Mouse (Mus musculus) central nervous system, embryonic 11.5 days (tissue): ENCODE measurements around the gene Hat1. TPM values are rescaled to one million over a fixed set of nuclear protein-coding genes. Genes with fewer than 3 reads are reported as not detected.

ENCODE experiments used
- polyA plus RNA-seq: library from polyadenylated mRNA; depleted of rRNA; stranded (reverse); fragments of >200 nt; gene quantifications from 2 replicates; pipeline ENCODE4 v1.2.3, GENCODE M21; 2012; rRNA removed

Hat1 gene
- polyA plus RNA-seq, result 100 and 111 TPM in 2 replicates

GRCm38 (mm10) chr2:71388951-71389763, at the start of gene Hat1:
Gene Hat1 (plus strand): TSS chr2:71388958.

GRCm38 (mm10) chr2:71367125-71367880, 21.5 kb upstream of the Hat1 start, which contains the start of gene Slc25a12:
Gene Slc25a12 (minus strand): TSS chr2:71367749.

GRCm38 (mm10) chr2:71453161-71453916, 64.6 kb downstream of the Hat1 start, which contains the start of gene Metap1d:
Gene Metap1d (plus strand): TSS chr2:71453276.

Other genes starting within 250 kb of the Hat1 start
- gene Dync1i2, start 177.3 kb upstream of the Hat1 start, polyA plus RNA-seq, result 152 and 273 TPM in 2 replicates
- gene Slc25a12, start 21.2 kb upstream of the Hat1 start, polyA plus RNA-seq, result 28.3 and 33.2 TPM in 2 replicates
- 40.9 and 53.1 TPM in 2 replicates for gene Metap1d, start 64.3 kb downstream of the Hat1 start, polyA plus RNA-seq
- 19.1 and 23.3 TPM in 2 replicates for gene Dlx1, start 139.2 kb downstream of the Hat1 start, polyA plus RNA-seq
- gene Dlx2, start 157.8 kb downstream of the Hat1 start, polyA plus RNA-seq, result 12.4 TPM in 2 replicates